In genomic region chr14:67993142-67993541, GRCm38 (mm10) we compare ENCODE assay signal across 8 mouse cellular contexts.
A peak's percentile ranks its signal among the peaks of the same experiment; 100 is the strongest.
DNase-seq lines count a peak whose midpoint lies in the region; ATAC-seq lines count a peak whose summit lies in the region.

No protein-coding gene starts in this region.

- no peaks in the 10 kb centered on the region for H3K27me3 ChIP-seq in hindbrain, embryonic 11.5 days (ENCODE audit: control insufficient read depth, insufficient read depth, low read length)

- DNase-seq in gastrocnemius, adult 18-20 months (ENCODE audit: low spot score) = peak; percentile 34
- DNase-seq in gastrocnemius, postnatal 25 days = no peak
- peak; percentile 61 for DNase-seq in cerebellum, adult 8-10 months
- peak; percentile 70 for DNase-seq in forelimb bud, embryonic 11.5 days (ENCODE audit: low read depth, low spot score)
- peak; percentile 85 for DNase-seq in hindbrain, embryonic 11.5 days (ENCODE audit: low spot score)
- DNase-seq in left cerebral cortex, adult 18-20 months (ENCODE audit: low spot score in 2 of 2) = peak; percentile 74 to 81
- DNase-seq in skeletal muscle tissue, adult 2 months (ENCODE audit: low read depth, low spot score) = peak; percentile 7

- no peaks in the 10 kb centered on the region for H3K36me3 ChIP-seq in hindbrain, embryonic 11.5 days (ENCODE audit: control insufficient read depth, insufficient read depth, low read length)

- WGBS in hindbrain, embryonic 11.5 days = 15% methylated on average over 8 of the region's 8 CpGs

- H3K27ac ChIP-seq in hindbrain, embryonic 11.5 days (ENCODE audit: low read depth, low read length) = no peak overlapping the region

- H3K4me2 ChIP-seq in hindbrain, embryonic 11.5 days (replicated peaks; ENCODE audit: low read depth, low read length) = no peak overlapping the region; the same call in 1 of the 2 replicates

- H3K9me3 ChIP-seq in hindbrain, embryonic 11.5 days (ENCODE audit: control insufficient read depth, low read length) = no peaks in the 10 kb centered on the region

- no peak overlapping the region for H3K4me3 ChIP-seq in hindbrain, embryonic 11.5 days (ENCODE audit: low read depth, low read length)

- no peak for ATAC-seq in hindbrain, embryonic 11.5 days (ENCODE audit: low FRiP score)
- ATAC-seq in megakaryocyte-erythroid progenitor cell, adult 5-6 weeks (replicated peaks; ENCODE audit: low FRiP score, low TSS enrichment, poor library complexity, severe bottlenecking) = peak; percentile 71; the same call in 1 of the 2 replicates

- no peak overlapping the region for H3K9ac ChIP-seq in hindbrain, embryonic 11.5 days (ENCODE audit: low read depth, low read length)

- H3K4me1 ChIP-seq in hindbrain, embryonic 11.5 days (replicated peaks; ENCODE audit: control insufficient read depth, insufficient read depth, low read length) = no peaks in the 10 kb centered on the region
